Mouse (Mus musculus) heart, embryonic 15.5 days (tissue): ENCODE data around the gene Ccdc106. TPM values are rescaled to one million over a fixed set of nuclear protein-coding genes. Genes with fewer than 3 reads are reported as not detected.

Experiments used
- ATAC-seq: fragments of 200-750 bp; cut with Nextera tagmentation; replicated peaks from 2 replicates; pipeline ENCODE4 v1.8.0; 2017; ENCODE audit warnings: low read depth, moderate TSS enrichment; ENCODE audit not compliant: insufficient number of reproducible peaks, insufficient read depth, low FRiP score
- H3K27ac ChIP-seq: fragments of 300-500 bp; sonication (generic); 2 replicates; pipeline ENCODE4 v1.5.1; 2015; ENCODE audit warnings: mild to moderate bottlenecking, inconsistent platforms
- H3K27me3 ChIP-seq: fragments of 300-500 bp; sonication (generic); 2 replicates; pipeline ENCODE4 v1.6.1; 2015; ENCODE audit warnings: inconsistent platforms
- H3K36me3 ChIP-seq: fragments of 300-500 bp; sonication (generic); 2 replicates; pipeline ENCODE4 v1.6.1; 2015; ENCODE audit warnings: mild to moderate bottlenecking, inconsistent platforms
- H3K4me1 ChIP-seq: fragments of 300-500 bp; sonication (generic); replicated peaks from 2 replicates; pipeline ENCODE4 v1.6.1; 2015; ENCODE audit warnings: inconsistent platforms
- H3K4me2 ChIP-seq: fragments of 300-500 bp; sonication (generic); 2 replicates; pipeline ENCODE4 v1.6.1; 2015; ENCODE audit warnings: inconsistent platforms, mild to moderate bottlenecking, moderate library complexity
- H3K4me3 ChIP-seq: fragments of 300-500 bp; sonication (generic); 2 replicates; pipeline ENCODE4 v1.5.1; 2015; ENCODE audit warnings: mild to moderate bottlenecking, inconsistent platforms
- H3K9ac ChIP-seq: fragments of 300-500 bp; sonication (generic); 2 replicates; pipeline ENCODE4 v1.6.1; 2015; ENCODE audit warnings: mild to moderate bottlenecking, inconsistent platforms
- H3K9me3 ChIP-seq: fragments of 300-500 bp; sonication (generic); replicated peaks from 2 replicates; pipeline ENCODE4 v1.6.1; 2016; ENCODE audit warnings: inconsistent platforms
- WGBS: fragments of 180-500 bp; shearing (Covaris S2); methylation state at CpG from one replicate; pipeline ENCODE4 v1.1.7; 2015; ENCODE audit warnings: mixed read lengths; 5-methylcytosine and 5-hydroxymethylcytosine counted together
- polyA plus RNA-seq: library from polyadenylated mRNA; unstranded; fragments of >200 nt; fragmentation: Nextera tagmentation; extraction: Ambion mirVana; gene quantifications from 2 replicates; pipeline ENCODE4 v1.2.1, GENCODE M21; 2015

The Ccdc106 gene
- polyA plus RNA-seq, 1 experiment from 2014 or later, result 1.7 TPM

DNA sequence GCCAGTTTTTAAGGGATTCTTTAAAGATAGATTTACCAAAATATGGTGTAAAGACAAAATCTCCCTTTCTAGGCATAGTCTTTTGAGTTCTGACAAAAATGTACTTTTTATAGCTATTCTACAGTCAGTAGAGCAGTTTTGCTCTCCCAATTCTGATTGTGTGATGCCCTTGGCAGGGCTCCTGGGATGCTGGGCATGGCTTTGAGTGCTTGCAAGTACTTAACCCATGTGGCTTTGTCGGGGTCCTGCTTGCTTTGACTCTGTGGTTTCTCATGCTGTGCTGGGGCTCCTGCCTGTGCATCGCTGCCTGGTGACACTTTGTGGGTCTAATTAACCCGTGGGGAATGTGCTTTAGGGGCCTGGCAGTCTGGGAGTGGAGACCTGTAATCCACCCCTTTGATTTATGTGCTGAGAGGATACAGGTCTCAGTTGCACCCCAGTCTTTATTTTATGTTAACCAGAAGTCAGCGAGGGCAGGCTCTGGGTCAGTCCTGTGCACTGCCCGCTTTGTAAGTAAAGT lies 66.6 kb downstream of the Ccdc106 start:
- peaks cover 16% of the 10 kb centered on the region for H3K4me1 ChIP-seq
- H3K9me3 ChIP-seq, result no peaks in the 10 kb centered on the region
- ATAC-seq, result no peak
- no peaks in the 10 kb centered on the region for H3K27me3 ChIP-seq
- H3K27ac ChIP-seq, result no peak overlapping the region
- no peak overlapping the region for H3K4me3 ChIP-seq
- H3K4me2 ChIP-seq, result no peak overlapping the region
- H3K36me3 ChIP-seq, result peaks cover 23% of the 10 kb centered on the region; the same call in 1 of the 2 replicates
- 75% methylated on average over 5 of the region's 5 CpGs for WGBS
- H3K9ac ChIP-seq, result no peak overlapping the region

- no peaks in the 10 kb centered on the region for H3K27me3 ChIP-seq
- H3K4me3 ChIP-seq, result no peak overlapping the region
- WGBS, result 83% methylated on average over 4 of the region's 4 CpGs
- no peak for ATAC-seq
- peaks cover 27% of the 10 kb centered on the region; the same call in 1 of the 2 replicates for H3K36me3 ChIP-seq
- H3K9me3 ChIP-seq, result no peaks in the 10 kb centered on the region
- H3K9ac ChIP-seq, result no peak overlapping the region
- H3K27ac ChIP-seq, result no peak overlapping the region
- H3K4me1 ChIP-seq, result peaks cover 13% of the 10 kb centered on the region
- no peak overlapping the region for H3K4me2 ChIP-seq
Measured at GRCm38 (mm10) chr7:5087886-5088285, 67.5 kb downstream of the Ccdc106 start.

- H3K4me2 ChIP-seq, result no peak overlapping the region
- H3K36me3 ChIP-seq, result peaks cover 34% of the 10 kb centered on the region
- H3K9ac ChIP-seq, result no peak overlapping the region
- no peaks in the 10 kb centered on the region for H3K9me3 ChIP-seq
- WGBS, result 90% methylated on average over 15 of the region's 15 CpGs
- no peaks in the 10 kb centered on the region for H3K27me3 ChIP-seq
- H3K4me3 ChIP-seq, result no peak overlapping the region
- no peak for ATAC-seq
- H3K27ac ChIP-seq, result no peak overlapping the region
- 0 out of 2 replicates have a peak, but pooled peaks cover 1% of the 10 kb centered on the region for H3K4me1 ChIP-seq
Measured at GRCm38 (mm10) chr7:5089853-5090252, 69.5 kb downstream of the Ccdc106 start.

DNA sequence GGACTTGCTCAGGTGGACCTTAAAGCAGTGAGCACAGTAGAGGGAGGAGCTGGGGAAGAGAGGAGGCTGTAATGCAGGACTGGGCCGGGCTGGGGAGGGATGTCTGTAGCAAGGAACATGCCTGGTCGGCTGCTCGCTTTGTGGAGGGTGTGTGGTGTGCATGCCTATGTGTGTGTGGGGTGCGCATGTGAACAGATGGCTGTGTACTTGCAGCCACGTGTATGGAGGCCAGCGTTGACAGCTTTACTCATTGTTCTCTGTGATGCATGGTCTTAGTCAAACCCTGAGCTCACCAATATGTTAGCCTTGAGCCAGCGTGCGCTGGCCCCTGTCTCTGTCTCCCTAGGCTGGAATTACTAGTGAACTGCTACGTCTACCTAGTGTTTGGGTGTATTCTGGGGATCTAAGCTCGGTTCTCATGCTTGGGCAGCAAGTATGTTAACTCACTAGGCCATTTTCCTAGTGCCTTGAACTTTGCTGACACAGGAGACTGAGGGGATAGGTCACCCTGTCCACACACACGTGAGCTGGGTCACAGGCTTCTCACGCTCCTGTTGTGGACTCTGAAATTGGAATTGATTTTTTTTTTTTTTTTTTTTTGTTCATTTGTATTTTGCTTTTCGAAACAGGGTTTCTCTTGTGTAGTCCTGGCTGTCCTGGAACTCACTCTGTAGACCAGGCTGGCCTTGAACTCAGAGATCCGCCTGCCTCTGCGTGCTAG lies 70.8 kb downstream of the Ccdc106 start:
- H3K27me3 ChIP-seq, result no peaks in the 10 kb centered on the region
- H3K4me2 ChIP-seq, result no peak overlapping the region
- H3K27ac ChIP-seq, result no peak overlapping the region
- ATAC-seq, result no peak
- H3K4me3 ChIP-seq, result no peak overlapping the region
- no peak overlapping the region for H3K9ac ChIP-seq
- no peaks in the 10 kb centered on the region for H3K4me1 ChIP-seq
- 86% methylated on average over 15 of the region's 15 CpGs for WGBS
- peaks cover 40% of the 10 kb centered on the region for H3K36me3 ChIP-seq
- no peaks in the 10 kb centered on the region for H3K9me3 ChIP-seq

- no peaks in the 10 kb centered on the region for H3K9me3 ChIP-seq
- 70% methylated on average over 6 of the region's 6 CpGs for WGBS
- no peaks in the 10 kb centered on the region for H3K27me3 ChIP-seq
- H3K9ac ChIP-seq, result no peak overlapping the region
- H3K4me2 ChIP-seq, result no peak overlapping the region
- ATAC-seq, result no peak
- H3K36me3 ChIP-seq, result peaks cover 50% of the 10 kb centered on the region
- H3K4me3 ChIP-seq, result no peak overlapping the region
- no peaks in the 10 kb centered on the region for H3K4me1 ChIP-seq
- no peak overlapping the region for H3K27ac ChIP-seq
Measured at GRCm38 (mm10) chr7:5092381-5092780, 72.0 kb downstream of the Ccdc106 start.

- Histone ChIP-seq H3K9ac (no peak overlapping the region), H3K36me3 (peaks cover 54% of the 10 kb centered on the region), H3K9me3 (no peaks in the 10 kb centered on the region), H3K4me1 (no peaks in the 10 kb centered on the region), H3K27me3 (no peaks in the 10 kb centered on the region), H3K4me3 (no peak overlapping the region), H3K4me2 (no peak overlapping the region), H3K27ac (no peak overlapping the region)
- no peak for ATAC-seq
- WGBS, result 76% methylated on average over 21 of the region's 21 CpGs
Measured at GRCm38 (mm10) chr7:5092831-5093510, 72.6 kb downstream of the Ccdc106 start.

GRCm38 (mm10) chr7:5098769-5099168 lies 78.4 kb downstream of the Ccdc106 start:
- 78% methylated on average over 5 of the region's 5 CpGs for WGBS
- no peaks in the 10 kb centered on the region for H3K4me1 ChIP-seq
- H3K4me3 ChIP-seq, result no peak overlapping the region
- H3K9ac ChIP-seq, result no peak overlapping the region
- no peak overlapping the region for H3K4me2 ChIP-seq
- H3K36me3 ChIP-seq, result peaks cover 50% of the 10 kb centered on the region
- no peaks in the 10 kb centered on the region for H3K9me3 ChIP-seq
- H3K27me3 ChIP-seq, result no peaks in the 10 kb centered on the region
- no peak for ATAC-seq
- H3K27ac ChIP-seq, result no peak overlapping the region

DNA sequence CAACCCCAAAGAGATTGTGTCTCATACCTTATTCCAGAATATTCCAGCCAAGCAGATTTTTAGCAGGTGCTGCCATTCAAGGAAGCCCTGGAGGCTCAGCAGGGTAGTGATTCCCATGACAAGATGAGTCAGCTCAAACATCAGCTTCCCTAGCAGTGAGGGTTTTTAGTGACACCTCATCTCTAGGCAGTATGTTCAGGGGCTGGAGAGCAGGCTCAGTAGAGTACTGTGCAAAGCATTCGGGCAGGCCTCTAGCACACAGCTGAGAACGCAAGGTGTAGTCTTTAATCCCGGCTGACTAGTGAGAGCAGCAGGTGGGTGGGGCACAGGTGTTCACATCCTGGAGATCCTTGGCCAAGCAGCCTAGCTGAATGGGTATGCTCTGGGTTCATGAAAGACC lies 79.4 kb downstream of the Ccdc106 start:
- no peak overlapping the region for H3K4me2 ChIP-seq
- H3K36me3 ChIP-seq, result peaks cover 42% of the 10 kb centered on the region
- no peak overlapping the region for H3K9ac ChIP-seq
- no peaks in the 10 kb centered on the region for H3K9me3 ChIP-seq
- H3K27me3 ChIP-seq, result no peaks in the 10 kb centered on the region
- no peak for ATAC-seq
- 69% methylated on average over 3 of the region's 3 CpGs for WGBS
- no peaks in the 10 kb centered on the region for H3K4me1 ChIP-seq
- no peak overlapping the region for H3K27ac ChIP-seq
- no peak overlapping the region for H3K4me3 ChIP-seq

DNA sequence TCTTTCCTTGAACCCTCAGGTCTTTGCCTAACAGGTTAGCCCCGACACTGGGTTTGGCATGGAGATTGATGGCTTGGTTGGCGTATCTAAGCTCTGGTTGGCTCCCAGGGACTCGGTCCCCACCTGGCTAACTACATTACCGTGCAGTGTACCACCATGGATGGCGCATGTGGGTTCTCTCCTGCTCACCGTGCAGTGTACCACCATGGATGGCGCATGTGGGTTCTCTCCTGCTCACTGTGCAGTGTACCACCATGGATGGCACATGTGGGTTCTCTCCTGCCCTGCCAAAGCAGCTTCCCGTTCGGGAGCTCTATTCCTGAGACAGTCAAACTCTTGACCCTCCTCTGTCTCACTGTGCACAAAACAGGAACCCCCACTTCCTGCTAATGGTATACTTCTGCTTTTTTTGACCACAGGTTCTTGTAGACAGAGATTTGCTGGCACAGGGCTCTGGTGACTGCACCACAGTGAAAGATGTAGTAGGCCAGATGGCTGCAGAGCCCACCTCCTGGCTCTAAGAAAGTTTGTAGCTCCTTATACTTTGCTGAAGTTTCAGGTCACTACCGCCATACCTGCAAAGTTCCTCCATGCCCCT lies 80.8 kb downstream of the Ccdc106 start:
- H3K9ac ChIP-seq, result no peak overlapping the region
- H3K4me2 ChIP-seq, result no peak overlapping the region
- H3K4me3 ChIP-seq, result no peak overlapping the region
- no peak overlapping the region for H3K27ac ChIP-seq
- no peaks in the 10 kb centered on the region for H3K27me3 ChIP-seq
- WGBS, result 78% methylated on average over 10 of the region's 10 CpGs
- no peaks in the 10 kb centered on the region for H3K9me3 ChIP-seq
- ATAC-seq, result 0 out of 2 replicates have a peak, but pooled peaks have one; percentile 41
- H3K4me1 ChIP-seq, result no peaks in the 10 kb centered on the region
- H3K36me3 ChIP-seq, result peaks cover 28% of the 10 kb centered on the region

- Histone ChIP-seq H3K9ac (no peak overlapping the region), H3K27ac (no peak overlapping the region), H3K4me3 (no peak overlapping the region), H3K36me3 (peaks cover 16% of the 10 kb centered on the region), H3K9me3 (no peaks in the 10 kb centered on the region), H3K27me3 (no peaks in the 10 kb centered on the region), H3K4me2 (no peak overlapping the region), H3K4me1 (no peaks in the 10 kb centered on the region)
- 83% methylated on average over 2 of the region's 2 CpGs for WGBS
- ATAC-seq, result no peak
Measured at GRCm38 (mm10) chr7:5102564-5102963, 82.2 kb downstream of the Ccdc106 start.

DNA sequence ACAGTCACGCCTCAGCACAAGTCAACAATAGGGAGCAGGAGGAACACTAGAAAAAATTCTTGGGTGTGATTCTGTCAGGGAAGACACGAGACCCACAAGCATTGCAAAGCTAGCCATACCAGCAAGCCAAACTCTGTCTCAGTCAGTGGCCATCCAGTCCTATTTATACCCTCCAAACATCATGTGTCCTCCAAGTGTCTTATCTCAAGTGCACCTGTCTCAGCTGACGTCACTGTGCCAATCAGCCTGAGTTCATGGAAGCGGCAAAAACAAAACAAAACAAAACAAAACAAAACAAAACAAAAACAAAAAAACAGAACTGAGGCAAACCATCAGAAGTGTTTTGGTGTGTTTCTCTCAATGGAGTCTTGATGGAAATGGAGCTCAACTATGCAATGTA lies 87.9 kb downstream of the Ccdc106 start:
- Histone ChIP-seq H3K9ac (no peak overlapping the region), H3K27me3 (no peaks in the 10 kb centered on the region), H3K4me3 (no peak overlapping the region), H3K4me2 (no peak overlapping the region), H3K27ac (no peak overlapping the region), H3K9me3 (no peaks in the 10 kb centered on the region), H3K36me3 (no peaks in the 10 kb centered on the region), H3K4me1 (no peaks in the 10 kb centered on the region)
- no peak for ATAC-seq
- 45% methylated on average over 4 of the region's 4 CpGs for WGBS
